ENCODE assay signal across 8 mouse cellular contexts in the genomic region with DNA sequence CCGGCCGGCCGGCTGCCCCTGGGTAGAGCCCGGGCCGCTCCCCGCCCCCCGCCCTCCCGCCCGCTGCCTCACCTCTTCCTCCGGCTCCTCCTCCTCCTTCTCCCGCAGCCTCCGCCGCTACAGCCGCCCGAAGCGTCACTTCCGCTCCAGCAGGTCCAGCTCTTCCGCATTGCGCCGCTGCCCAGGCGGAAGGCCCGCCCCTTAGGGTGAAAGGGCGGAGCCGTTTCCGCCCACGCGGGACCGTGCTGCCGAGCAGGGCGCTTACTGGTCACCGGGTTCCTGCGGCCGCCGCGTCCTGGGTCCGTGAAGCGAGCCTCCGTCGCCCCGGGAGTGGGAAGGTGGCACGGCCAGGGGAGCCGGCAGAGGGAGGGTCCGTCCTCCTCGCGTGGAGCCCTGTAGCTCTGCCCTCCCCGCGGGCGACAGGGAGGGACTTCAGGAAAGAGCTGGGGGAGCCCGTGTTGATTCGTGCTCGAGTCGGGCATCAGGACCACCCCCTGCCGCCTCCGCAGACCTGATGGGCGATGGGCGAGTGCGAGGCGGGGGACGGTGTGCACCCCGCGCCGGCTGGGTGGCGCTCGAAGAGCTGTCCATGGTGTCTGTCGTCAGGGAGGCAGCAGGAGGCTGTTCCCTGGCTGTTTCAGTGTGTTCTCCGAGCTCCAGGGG. TPM values are rescaled to one million over a fixed set of nuclear protein-coding genes. Genes with fewer than 3 reads are reported as not detected.
DNase-seq lines count a peak whose midpoint lies in the region; ATAC-seq and TF ChIP-seq lines count a peak whose summit lies in the region.

Synj1 (minus strand) TSS at position 288 of the 663 bp plus-strand sequence.

- peak within 1 kb of the TSS; percentile 70 for H3K4me2 ChIP-seq in forebrain, embryonic 14.5 days (ENCODE audit: low read length)
- peak within 1 kb of the TSS; percentile 71 for H3K4me2 ChIP-seq in neural tube, embryonic 15.5 days

- 0 out of 2 replicates have a peak, but pooled peaks have one; percentile 55 for TF ChIP-seq EP300 in ES-Bruce4 (IDR thresholded peaks at IDR 0.05; ENCODE audit: insufficient read depth, low read depth, low read length)

- H3K9me3 ChIP-seq in ES-Bruce4 (replicated peaks; ENCODE audit: control insufficient read depth, insufficient read depth, low read length, poor library complexity, severe bottlenecking), result no peaks in the 10 kb centered on the region
- no peaks in the 10 kb centered on the region for H3K9me3 ChIP-seq in forebrain, embryonic 14.5 days (replicated peaks; ENCODE audit: control insufficient read depth, low read length)
- no peaks in the 10 kb centered on the region for H3K9me3 ChIP-seq in neural tube, embryonic 15.5 days (replicated peaks)

- under 1% methylated on average over 62 of the region's 66 CpGs for WGBS in forebrain, embryonic 14.5 days
- under 1% methylated on average over 66 of the region's 66 CpGs for WGBS in neural tube, embryonic 15.5 days

- H3K4me3 ChIP-seq in ES-Bruce4 (ENCODE audit: low read depth, low read length), result peak within 1 kb of the TSS; percentile 93
- H3K4me3 ChIP-seq in forebrain, embryonic 14.5 days (ENCODE audit: low read depth, low read length), result peak within 1 kb of the TSS; percentile 81
- peak within 1 kb of the TSS; percentile 95 for H3K4me3 ChIP-seq in neural tube, embryonic 15.5 days (replicated peaks)

- H3K9ac ChIP-seq in ES-Bruce4 (ENCODE audit: low read depth, poor library complexity, severe bottlenecking), result peak within 1 kb of the TSS; percentile 82
- H3K9ac ChIP-seq in forebrain, embryonic 14.5 days (ENCODE audit: low read length), result peak within 1 kb of the TSS; percentile 87
- H3K9ac ChIP-seq in neural tube, embryonic 15.5 days (replicated peaks), result peak within 1 kb of the TSS; percentile 95

- peak; percentile 95 for DNase-seq in forebrain, embryonic 14.5 days (ENCODE audit: low spot score)
- DNase-seq in heart, postnatal 14 days, result peak; percentile 93 to 95
- DNase-seq in layer of hippocampus, adult 11-12 months (ENCODE audit: low spot score), result peak; percentile 93
- DNase-seq in lung, adult 18-20 months, result peak; percentile 93 to 95
- peak; percentile 94 for DNase-seq in testis, postnatal 14 days (ENCODE audit: low spot score)

- H3K27me3 ChIP-seq in ES-Bruce4 (ENCODE audit: control insufficient read depth, insufficient read depth, low read length, poor library complexity, severe bottlenecking), result no peaks in the 10 kb centered on the region
- H3K27me3 ChIP-seq in forebrain, embryonic 14.5 days (replicated peaks; ENCODE audit: control insufficient read depth, insufficient read depth, low read length), result no peaks in the 10 kb centered on the region
- no peaks in the 10 kb centered on the region for H3K27me3 ChIP-seq in neural tube, embryonic 15.5 days (replicated peaks)

- TF ChIP-seq POLR2A in ES-Bruce4 (IDR thresholded peaks at IDR 0.05; ENCODE audit: insufficient read depth, low read length), result no peak

- intact Hi-C loops in heart, postnatal 14 days (cut with DNase I), result loop anchor here (2.0 to 5.0 kb wide), 2 partner anchors 76 to 184 kb away; partner anchors contain the start of genes Cfap298 and Eva1c

- no peaks in the 10 kb centered on the region for H3K4me1 ChIP-seq in ES-Bruce4 (ENCODE audit: control insufficient read depth, insufficient read depth, low read length)
- H3K4me1 ChIP-seq in forebrain, embryonic 14.5 days (ENCODE audit: control insufficient read depth, insufficient read depth, low read length), result peaks cover 6% of the 10 kb centered on the region; the same call in 1 of the 2 replicates
- H3K4me1 ChIP-seq in neural tube, embryonic 15.5 days, result peaks cover 33% of the 10 kb centered on the region

- peak; percentile 90 for ATAC-seq in cerebellum, adult (ENCODE audit: insufficient number of reproducible peaks, low FRiP score, low TSS enrichment)
- peak; percentile 97 for ATAC-seq in forebrain, embryonic 14.5 days
- ATAC-seq in neural tube, embryonic 15.5 days (ENCODE audit: low FRiP score), result peak; percentile 96

- TF ChIP-seq CTCF in ES-Bruce4 (IDR thresholded peaks at IDR 0.05; ENCODE audit: low read depth, low read length), result no peak

- H3K36me3 ChIP-seq in ES-Bruce4 (ENCODE audit: control insufficient read depth, insufficient read depth, low read length, poor library complexity, severe bottlenecking), result peaks cover 14% of the 10 kb centered on the region
- H3K36me3 ChIP-seq in forebrain, embryonic 14.5 days (ENCODE audit: control insufficient read depth, insufficient read depth, low read length), result peaks cover 24% of the 10 kb centered on the region
- peaks cover 26% of the 10 kb centered on the region for H3K36me3 ChIP-seq in neural tube, embryonic 15.5 days

- H3K27ac ChIP-seq in ES-Bruce4 (ENCODE audit: insufficient read depth, low read length), result no peak within 1 kb of the TSS
- H3K27ac ChIP-seq in forebrain, embryonic 14.5 days (ENCODE audit: low read depth, low read length), result peak within 1 kb of the TSS; percentile 91
- H3K27ac ChIP-seq in neural tube, embryonic 15.5 days (replicated peaks), result peak within 1 kb of the TSS; percentile 98

RNA-seq across cellular contexts. Expression of gene Synj1, which starts in this region (rescaled TPM):
- polyA plus RNA-seq in ES-Bruce4 (2011; ENCODE audit: insufficient read depth, insufficient read length, low read depth, missing spikeins), result 27.5 and 33.2 TPM in 2 replicates
- 29.7 and 44.4 TPM in 2 replicates for polyA plus RNA-seq in forebrain, embryonic 14.5 days (2014; fragmentation: Nextera tagmentation; extraction: Ambion mirVana)
- total RNA-seq in heart, postnatal 14 days (2021), result 10 to 100 TPM; 28.6 to 32.5 TPM
- polyA plus RNA-seq in neural tube, embryonic 15.5 days (2015; fragmentation: Nextera tagmentation; extraction: Ambion mirVana), result 40.6 and 46.2 TPM in 2 replicates
